Mouse (Mus musculus): ENCODE measurements around the gene Ropn1.
"Not testable (repeated sequence)": the region's sequence is repeated elsewhere in the genome, so short reads cannot be mapped to it uniquely, and the experiment has no call there.

Ropn1 gene

GRCm38 (mm10) chr16:34690334-34691144 lies 40.8 kb downstream of the Ropn1 start, which contains the start of gene Ccdc14:
TSS of gene Ccdc14 (plus strand) at chr16:34690616.
- DNase-seq (ENCODE audit: low spot score in 2 of 2) = peak; percentile 85 to 90

GRCm38 (mm10) chr16:34691156-34691555 lies 41.4 kb downstream of the Ropn1 start:
- peak in 1 of 2 experiments; percentile 16 for DNase-seq (ENCODE audit: low spot score in 2 of 2)

GRCm38 (mm10) chr16:34694477-34694876 lies 44.8 kb downstream of the Ropn1 start:
- DNase-seq (ENCODE audit: low spot score in 2 of 2) = no peak

GRCm38 (mm10) chr16:34698721-34699120 lies 49.0 kb downstream of the Ropn1 start:
- DNase-seq (ENCODE audit: low spot score in 2 of 2) = not testable (repeated sequence)

GRCm38 (mm10) chr16:34700165-34700827 lies 50.6 kb downstream of the Ropn1 start:
- DNase-seq (ENCODE audit: low spot score in 2 of 2) = peak; percentile 45 to 70

- DNase-seq (ENCODE audit: low spot score in 2 of 2) = no peak
These were observed 51.1 kb downstream of the Ropn1 start for GRCm38 (mm10) chr16:34700828-34701216.

- DNase-seq (ENCODE audit: low spot score in 2 of 2) = no peak
These were observed 56.3 kb downstream of the Ropn1 start for GRCm38 (mm10) chr16:34706019-34706418.

GRCm38 (mm10) chr16:34706487-34706946 lies 56.8 kb downstream of the Ropn1 start:
- DNase-seq (ENCODE audit: low spot score in 2 of 2) = no peak

GRCm38 (mm10) chr16:34711481-34711880 lies 61.8 kb downstream of the Ropn1 start:
- DNase-seq (ENCODE audit: low spot score in 2 of 2) = no peak

GRCm38 (mm10) chr16:34725156-34725555 lies 75.4 kb downstream of the Ropn1 start:
- DNase-seq (ENCODE audit: low spot score in 2 of 2) = no peak
